Mouse (Mus musculus): Measurements from ENCODE around the gene Klhdc1. TPM values are rescaled to one million over a fixed set of nuclear protein-coding genes. Genes with fewer than 3 reads are reported as not detected.

The Klhdc1 gene
- total RNA-seq, 2 experiments from 2014 or later = 16.0 to 17.9 TPM

GRCm38 (mm10) chr12:69229251-69229650, 11.7 kb upstream of the Klhdc1 start:
- no peak for DNase-seq

- no peak for DNase-seq
These were observed 5.2 kb upstream of the Klhdc1 start for GRCm38 (mm10) chr12:69235782-69236181.

GRCm38 (mm10) chr12:69238284-69238683, 2.7 kb upstream of the Klhdc1 start:
- no peak for DNase-seq

GRCm38 (mm10) chr12:69241405-69241770, 412 bp downstream of the Klhdc1 start:
- no peak for DNase-seq

- peak; percentile 72 to 73 for DNase-seq
These were observed 925 bp downstream of the Klhdc1 start for GRCm38 (mm10) chr12:69241771-69242431.

- DNase-seq = no peak
These were observed 8.8 kb downstream of the Klhdc1 start for GRCm38 (mm10) chr12:69249766-69250165.

GRCm38 (mm10) chr12:69250756-69251155, 9.8 kb downstream of the Klhdc1 start:
- no peak for DNase-seq

GRCm38 (mm10) chr12:69253806-69254205, 12.8 kb downstream of the Klhdc1 start:
- DNase-seq = no peak

GRCm38 (mm10) chr12:69257836-69258235, 16.9 kb downstream of the Klhdc1 start:
- no peak for DNase-seq

GRCm38 (mm10) chr12:69262251-69262650, 21.3 kb downstream of the Klhdc1 start:
- no peak for DNase-seq

GRCm38 (mm10) chr12:69265031-69265430, 24.1 kb downstream of the Klhdc1 start:
- DNase-seq = no peak

- no peak for DNase-seq
These were observed 27.1 kb downstream of the Klhdc1 start for GRCm38 (mm10) chr12:69267956-69268632.

- DNase-seq = no peak
These were observed 28.0 kb downstream of the Klhdc1 start for GRCm38 (mm10) chr12:69268956-69269355.

- no peak for DNase-seq
These were observed 39.0 kb downstream of the Klhdc1 start for GRCm38 (mm10) chr12:69279931-69280469.

- DNase-seq = no peak
These were observed 39.9 kb downstream of the Klhdc1 start for GRCm38 (mm10) chr12:69280915-69281314.

GRCm38 (mm10) chr12:69283146-69283545, 42.2 kb downstream of the Klhdc1 start:
- DNase-seq = no peak

- no peak for DNase-seq
These were observed 46.6 kb downstream of the Klhdc1 start for GRCm38 (mm10) chr12:69287535-69287934.

GRCm38 (mm10) chr12:69288699-69289098, 47.7 kb downstream of the Klhdc1 start:
- no peak for DNase-seq

GRCm38 (mm10) chr12:69292401-69292800, 51.4 kb downstream of the Klhdc1 start:
- no peak for DNase-seq

- DNase-seq = no peak
These were observed 52.8 kb downstream of the Klhdc1 start for GRCm38 (mm10) chr12:69293815-69294214.

- DNase-seq = no peak
These were observed 54.0 kb downstream of the Klhdc1 start for GRCm38 (mm10) chr12:69294936-69295335.

GRCm38 (mm10) chr12:69295651-69296050, 54.7 kb downstream of the Klhdc1 start:
- no peak for DNase-seq

GRCm38 (mm10) chr12:69296511-69297410, 55.8 kb downstream of the Klhdc1 start, which contains the start of gene Klhdc2:
Klhdc2 (plus strand) TSS chr12:69296681.
- peak; percentile 85 to 89 for DNase-seq

Measured in layer of hippocampus, postnatal 36 days (tissue).